Mouse (Mus musculus) adrenal gland, postnatal 36 days (tissue): ENCODE measurements at regions not wholly inside any gene's neighbourhood (a gene's known extent, or its start where the extent isn't known, plus 50 kb on each side); places are given as distances from the start of the nearest gene placed in this dataset.
"Not testable (repeated sequence)": the region's sequence is repeated elsewhere in the genome, so short reads cannot be mapped to it uniquely, and the experiment has no call there.

Source experiments
- DNase-seq, 2 experiments: peaks; one replicate each; pipeline ENCODE4 v3.0.0; 2021; ENCODE audit warnings: mixed read lengths in 1 of 2

GRCm38 (mm10) chr2:100252006-100252405, 1372.5 kb upstream of the Rag2 start:
- DNase-seq, result peak; percentile 0 to 3

DNA sequence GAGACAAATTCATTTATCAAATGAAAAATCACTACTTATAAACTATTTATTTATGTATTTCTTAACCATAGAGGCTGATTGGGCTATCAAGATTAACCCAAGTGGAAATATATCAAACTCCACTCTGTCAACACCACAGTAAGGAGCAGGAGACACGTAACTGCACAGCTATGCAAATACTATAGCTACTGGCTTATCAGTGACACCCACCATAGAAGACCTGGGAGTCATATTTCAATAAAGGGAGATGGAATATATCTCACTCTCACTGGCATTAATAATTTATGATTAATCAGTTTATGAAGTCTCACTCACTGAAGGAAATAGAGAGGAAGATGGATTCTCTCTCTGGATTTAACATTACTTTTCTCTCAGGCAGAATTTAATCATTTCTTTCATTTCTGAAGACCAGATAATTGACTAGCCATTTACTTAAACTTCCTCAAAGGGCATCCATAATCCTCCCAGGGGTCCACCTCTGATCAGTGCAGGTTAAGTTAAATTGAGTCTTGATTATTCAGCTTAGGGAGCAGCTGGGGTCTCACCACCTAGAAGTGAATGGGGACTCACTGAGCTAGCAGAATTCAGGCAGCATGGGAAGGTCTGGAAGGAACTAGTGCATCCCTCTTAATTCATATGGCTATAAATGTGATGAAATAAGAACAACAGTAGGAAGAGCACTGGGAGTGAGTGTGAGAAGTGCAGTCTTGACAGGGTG, 1365.2 kb upstream of the Rag2 start:
- DNase-seq, result no peak

GRCm38 (mm10) chr2:100306516-100306915, 1318.0 kb upstream of the Rag2 start:
- peak in 1 of 2 experiments; percentile 1 for DNase-seq

DNA sequence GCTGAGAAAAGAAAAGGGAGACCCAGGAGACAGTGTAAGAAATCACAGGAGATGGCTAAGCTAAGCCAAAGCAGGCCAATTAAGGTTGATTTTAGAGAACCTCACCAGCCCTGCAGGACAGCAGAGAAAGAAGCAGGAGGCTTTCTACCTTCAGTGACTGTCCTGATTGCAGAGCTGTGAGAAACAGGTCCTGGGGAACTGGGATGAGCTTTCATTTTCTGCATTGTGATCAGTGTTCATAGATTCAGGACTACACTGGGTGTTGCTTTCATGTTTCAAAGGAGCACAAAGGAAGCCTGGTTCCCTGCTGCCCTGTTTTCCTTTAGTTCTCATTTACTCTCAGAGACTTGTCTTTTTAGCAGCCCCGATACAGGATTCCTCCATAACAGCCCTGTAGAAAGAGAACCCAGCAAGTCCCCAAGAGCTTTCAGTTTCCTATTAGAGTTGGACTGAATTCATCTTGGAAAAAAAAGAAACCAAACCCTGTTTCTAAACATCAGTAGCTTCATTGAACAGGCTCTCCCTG, 1311.7 kb upstream of the Rag2 start:
- no peak for DNase-seq

DNA sequence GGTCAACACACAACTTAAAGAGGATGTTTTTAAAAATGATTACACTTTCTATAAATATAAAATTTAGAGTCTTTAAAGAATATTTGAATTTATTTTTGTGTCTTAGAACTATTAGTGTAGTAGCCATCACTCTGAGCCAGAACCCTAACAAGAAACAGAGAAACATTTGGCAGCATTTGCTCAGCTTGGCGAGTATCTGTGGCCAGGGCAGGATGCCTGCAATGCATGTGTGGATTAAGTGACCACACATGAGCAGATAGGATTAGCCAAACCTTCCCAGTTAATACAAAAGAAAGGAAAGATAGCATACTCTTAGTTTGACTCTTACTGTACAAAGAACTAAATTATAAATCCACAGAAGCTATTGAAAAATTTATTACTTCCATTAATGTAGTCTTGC, 1304.1 kb upstream of the Rag2 start:
- DNase-seq, result no peak

GRCm38 (mm10) chr2:100340713-100341112, 1283.8 kb upstream of the Rag2 start:
- DNase-seq, result no peak

DNA sequence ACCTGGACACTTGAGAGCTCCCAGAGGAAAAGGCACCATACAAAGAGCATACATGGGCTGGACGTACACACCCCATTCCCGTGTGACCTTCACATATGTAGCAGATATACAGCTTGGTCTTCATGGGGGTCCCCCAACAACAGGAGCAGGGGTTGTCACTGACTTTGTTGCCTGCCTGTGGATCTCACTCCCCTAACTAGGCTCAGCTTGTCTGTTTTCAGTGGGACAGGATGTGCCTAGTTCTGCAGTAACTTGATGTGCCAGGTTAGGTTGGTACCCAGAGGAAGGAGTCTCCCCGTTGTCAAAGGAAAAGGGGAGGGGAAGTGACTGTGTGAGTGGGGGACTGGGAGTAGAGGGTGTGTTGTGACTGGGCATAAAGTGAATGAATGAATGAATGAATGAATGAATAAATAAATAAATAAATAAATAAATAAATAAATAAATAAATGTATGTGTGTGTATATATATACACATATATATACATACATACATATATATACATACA, 1279.5 kb upstream of the Rag2 start:
- DNase-seq, result no peak

- not testable (repeated sequence) for DNase-seq
Observed at GRCm38 (mm10) chr2:100365616-100366015, 1258.9 kb upstream of the Rag2 start.

DNA sequence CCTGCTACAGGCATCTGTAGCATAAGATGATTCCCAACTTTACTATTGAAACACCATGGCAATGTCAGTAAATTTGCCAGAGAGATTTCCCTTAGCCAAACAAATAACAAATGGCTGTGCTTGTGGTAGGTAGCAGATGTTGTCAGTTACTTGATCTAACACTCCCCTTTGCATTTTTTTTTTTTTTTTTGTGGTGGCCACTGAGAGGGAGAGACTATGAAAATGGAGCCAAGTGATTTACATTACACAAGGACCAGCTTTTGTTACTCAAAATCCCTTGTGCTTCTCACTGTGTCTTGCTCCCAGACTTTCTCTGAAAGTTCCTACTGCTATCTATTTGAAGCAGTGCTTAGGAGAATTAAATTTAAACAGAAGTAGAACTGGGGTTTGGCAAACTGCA, 1224.7 kb upstream of the Rag2 start:
- no peak for DNase-seq

GRCm38 (mm10) chr2:100426661-100427060, 1197.9 kb upstream of the Rag2 start:
- no peak for DNase-seq

GRCm38 (mm10) chr2:100434991-100435390, 1189.5 kb upstream of the Rag2 start:
- DNase-seq, result no peak

- DNase-seq, result no peak
Observed at GRCm38 (mm10) chr2:100445868-100446267, 1178.7 kb upstream of the Rag2 start.

DNA sequence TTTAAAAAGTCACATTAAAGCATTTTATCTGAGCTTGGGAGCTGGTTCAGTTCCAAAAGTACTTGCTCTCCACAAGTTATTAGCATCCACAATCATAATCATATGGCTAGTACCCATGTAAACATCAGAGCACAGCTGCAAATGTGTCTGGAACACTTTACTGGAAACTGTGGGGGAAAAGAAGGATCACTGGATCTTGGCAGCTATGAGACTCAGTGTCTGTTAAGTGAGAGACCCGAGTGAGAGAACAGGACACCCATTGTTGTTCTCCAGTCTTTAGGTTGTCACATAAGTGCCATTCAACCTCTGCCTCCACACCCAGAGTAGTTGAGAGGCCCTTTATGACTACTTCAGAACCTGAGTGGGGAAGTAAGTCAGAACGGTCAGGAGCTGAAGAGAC, 1178.2 kb upstream of the Rag2 start:
- no peak for DNase-seq

- DNase-seq, result not testable (repeated sequence)
Observed at GRCm38 (mm10) chr2:100459641-100460040, 1164.9 kb upstream of the Rag2 start.

DNA sequence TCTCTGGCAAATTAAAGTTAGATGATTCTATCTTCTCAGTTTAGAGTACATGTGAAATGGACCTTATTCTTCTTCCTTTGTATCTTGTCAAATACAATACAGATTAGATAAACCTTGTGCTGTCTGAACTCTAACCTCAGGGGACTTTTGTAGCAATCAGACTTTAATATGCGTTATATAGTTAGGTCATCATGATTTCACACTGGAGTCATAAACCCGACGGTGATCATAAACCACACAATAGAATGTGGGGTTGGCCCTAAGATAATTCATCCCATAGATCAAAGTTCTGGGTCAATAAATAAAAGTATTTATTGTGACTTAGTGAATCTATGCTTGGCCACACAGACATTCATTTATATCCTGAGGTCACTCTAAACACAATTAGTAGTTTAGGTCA, 1138.3 kb upstream of the Rag2 start:
- not testable (repeated sequence) for DNase-seq

DNA sequence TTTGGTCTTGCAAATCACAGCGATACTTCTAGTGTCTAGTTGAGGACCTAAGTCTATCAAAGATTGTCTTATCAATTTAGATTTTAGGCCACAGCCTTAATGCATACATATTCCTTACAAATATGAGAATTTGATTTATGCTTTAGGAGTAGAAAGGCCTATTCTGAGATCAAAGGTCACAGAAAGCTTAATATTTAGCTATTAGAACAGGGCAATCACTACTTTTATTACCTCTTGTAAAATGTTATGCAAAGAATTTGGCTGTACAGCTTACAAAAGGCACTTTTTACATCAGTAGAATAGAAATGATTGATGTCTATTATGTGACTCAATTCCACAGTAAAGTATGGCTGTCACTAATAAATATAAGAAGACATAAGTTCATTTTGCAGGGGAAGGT, 1119.4 kb upstream of the Rag2 start:
- not testable (repeated sequence) for DNase-seq
